ENCODE assay signal across 26 mouse cellular contexts in the genomic region with DNA sequence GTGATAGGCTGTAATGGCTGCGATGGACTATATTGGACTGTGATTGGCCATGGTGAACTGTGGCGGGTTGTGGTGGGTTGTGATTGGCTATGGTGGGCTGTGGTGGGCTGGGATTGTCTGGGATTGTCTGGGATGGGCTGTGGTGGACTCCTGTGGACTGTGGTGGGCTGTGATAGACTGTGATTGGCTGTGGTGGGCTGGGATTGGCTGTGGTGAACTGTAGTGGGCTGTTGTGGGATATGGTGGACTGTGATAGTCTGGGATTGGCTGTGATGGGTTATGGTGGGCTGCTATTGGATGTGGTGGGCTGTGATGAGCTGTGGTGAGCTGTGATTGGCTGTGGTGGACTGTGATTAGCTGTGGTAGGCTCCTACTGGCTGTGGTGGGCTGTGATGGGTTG.
A peak's percentile ranks its signal among the peaks of the same experiment; 100 is the strongest.
DNase-seq lines count a peak whose midpoint lies in the region; ATAC-seq and TF ChIP-seq lines count a peak whose summit lies in the region.
"Had no signal": no experiment of that assay in that cellular context is flagged by ENCODE, and none has a peak within 500 bp of the region (broad histone marks: within the 10 kb centered on the region; RNA-seq: fewer than 3 reads in every experiment).

No protein-coding gene starts in this region.

- in situ Hi-C loops in ES-E14 (cut with MboI; ENCODE audit: low sequenced_read_pairs in 2 of 2, unreplicated experiment in 2 of 2): no loop called here

- H3K27me3 ChIP-seq in lung, embryonic 14.5 days (ENCODE audit: insufficient read depth, low read length): no peaks in the 10 kb centered on the region
- H3K27me3 ChIP-seq in lung, postnatal 0 days (replicated peaks; ENCODE audit: insufficient read depth, low read length): no peaks in the 10 kb centered on the region
- H3K27me3 ChIP-seq in forebrain, embryonic 14.5 days (replicated peaks; ENCODE audit: control insufficient read depth, insufficient read depth, low read length): no peaks in the 10 kb centered on the region
- no peaks in the 10 kb centered on the region for H3K27me3 ChIP-seq in hindbrain, embryonic 16.5 days (replicated peaks; ENCODE audit: control insufficient read depth, insufficient read depth, low read length)
- H3K27me3 ChIP-seq: CH12.LX; neural tube, embryonic 12.5 days had no signal

- no peak overlapping the region for H3K9ac ChIP-seq in lung, embryonic 14.5 days
- H3K9ac ChIP-seq in lung, postnatal 0 days (replicated peaks; ENCODE audit: low read depth): no peak overlapping the region
- H3K9ac ChIP-seq in ES-E14 (ENCODE audit: insufficient read depth, low read depth, low read length, poor library complexity, severe bottlenecking): no peak overlapping the region
- H3K9ac ChIP-seq in forebrain, embryonic 14.5 days (ENCODE audit: low read length): no peak overlapping the region
- H3K9ac ChIP-seq in hindbrain, embryonic 16.5 days (ENCODE audit: low read depth, low read length): no peak overlapping the region
- H3K9ac ChIP-seq: heart, embryonic 12.5 days; liver, embryonic 15.5 days; midbrain, embryonic 12.5 days; neural tube, embryonic 12.5 days had no signal

- H3K36me3 ChIP-seq in lung, embryonic 14.5 days (ENCODE audit: insufficient read depth): no peaks in the 10 kb centered on the region
- H3K36me3 ChIP-seq in lung, postnatal 0 days (ENCODE audit: insufficient read depth, low read length): no peaks in the 10 kb centered on the region
- H3K36me3 ChIP-seq in ES-E14 (ENCODE audit: control insufficient read depth, insufficient read depth, low read length, poor library complexity, severe bottlenecking): no peaks in the 10 kb centered on the region
- H3K36me3 ChIP-seq in forebrain, embryonic 14.5 days (ENCODE audit: control insufficient read depth, insufficient read depth, low read length): no peaks in the 10 kb centered on the region
- H3K36me3 ChIP-seq in hindbrain, embryonic 16.5 days (ENCODE audit: control insufficient read depth, insufficient read depth, low read length): no peaks in the 10 kb centered on the region
- H3K36me3 ChIP-seq: heart, embryonic 12.5 days; liver, embryonic 15.5 days; midbrain, embryonic 12.5 days; neural tube, embryonic 12.5 days had no signal

- 0 out of 2 replicates have a peak, but pooled peaks have one; percentile 10 for ATAC-seq in lung, embryonic 14.5 days (ENCODE audit: insufficient read depth)
- no peak for ATAC-seq in lung, postnatal 0 days
- peak; percentile 39; the same call in 1 of the 2 replicates for ATAC-seq in common myeloid progenitor, adult 5-6 weeks (replicated peaks; ENCODE audit: low read depth, poor library complexity, severe bottlenecking)
- ATAC-seq in forebrain, embryonic 14.5 days: no peak
- ATAC-seq in hindbrain, embryonic 16.5 days: no peak

- no peak for TF ChIP-seq CTCF in lung, embryonic 14.5 days (IDR thresholded peaks at IDR 0.05; ENCODE audit: low read depth)
- TF ChIP-seq CTCF in lung, postnatal 0 days (IDR thresholded peaks at IDR 0.05): no peak
- no peak for TF ChIP-seq CTCF in layer of hippocampus, adult 2 months (conservative IDR thresholded peaks at IDR 0.05)

- H3K4me1 ChIP-seq in lung, embryonic 14.5 days (ENCODE audit: insufficient read depth): peaks cover 22% of the 10 kb centered on the region
- peaks cover 3% of the 10 kb centered on the region; the same call in 1 of the 2 replicates for H3K4me1 ChIP-seq in lung, postnatal 0 days (ENCODE audit: insufficient read depth, low read depth, low read length)
- H3K4me1 ChIP-seq in ES-E14 (ENCODE audit: control insufficient read depth in 2 of 2, insufficient read depth in 2 of 2, low read length in 2 of 2, poor library complexity in 1 of 2): peaks cover 0 to 4% of the 10 kb centered on the region in 2 experiments; a peak in 2 of 4 replicates
- peaks cover 25% of the 10 kb centered on the region for H3K4me1 ChIP-seq in forebrain, embryonic 14.5 days (ENCODE audit: control insufficient read depth, insufficient read depth, low read length)
- peaks cover 22% of the 10 kb centered on the region for H3K4me1 ChIP-seq in hindbrain, embryonic 16.5 days (ENCODE audit: control insufficient read depth, insufficient read depth, low read depth, low read length)
- H3K4me1 ChIP-seq: liver, embryonic 15.5 days had no signal

- H3K27ac ChIP-seq in lung, embryonic 14.5 days (ENCODE audit: low read depth): peak overlapping the region; percentile 50; the same call in 1 of the 2 replicates
- no peak overlapping the region for H3K27ac ChIP-seq in lung, postnatal 0 days (ENCODE audit: low read length)
- no peak overlapping the region for H3K27ac ChIP-seq in ES-E14 (ENCODE audit: insufficient read depth, low read depth, low read length, poor library complexity, severe bottlenecking)
- 0 out of 2 replicates have a peak overlapping the region, but pooled peaks have one; percentile 11 for H3K27ac ChIP-seq in forebrain, embryonic 14.5 days (ENCODE audit: low read depth, low read length)
- no peak overlapping the region for H3K27ac ChIP-seq in layer of hippocampus, adult 2 months
- H3K27ac ChIP-seq in hindbrain, embryonic 16.5 days (ENCODE audit: low read depth, low read length): no peak overlapping the region
- H3K27ac ChIP-seq: liver, embryonic 15.5 days; midbrain, embryonic 12.5 days; neural tube, embryonic 12.5 days had no signal

- TF ChIP-seq EP300 in lung, postnatal 0 days (IDR thresholded peaks at IDR 0.05): no peak

- no peak overlapping the region for H3K4me3 ChIP-seq in lung, embryonic 14.5 days (ENCODE audit: low read depth, low read length)
- H3K4me3 ChIP-seq in lung, postnatal 0 days (ENCODE audit: low read depth, low read length): no peak overlapping the region
- no peak overlapping the region for H3K4me3 ChIP-seq in ES-E14 (ENCODE audit: insufficient read depth in 1 of 2, low read depth in 1 of 2, low read length in 2 of 2, poor library complexity in 1 of 2, severe bottlenecking in 1 of 2)
- no peak overlapping the region for H3K4me3 ChIP-seq in forebrain, embryonic 14.5 days (ENCODE audit: low read depth, low read length)
- no peak overlapping the region for H3K4me3 ChIP-seq in layer of hippocampus, adult 2 months
- H3K4me3 ChIP-seq in hindbrain, embryonic 16.5 days (ENCODE audit: low read length): no peak overlapping the region
- H3K4me3 ChIP-seq: heart, embryonic 12.5 days; liver, embryonic 15.5 days; midbrain, embryonic 12.5 days; neural tube, embryonic 12.5 days had no signal

- no peak overlapping the region for H3K4me2 ChIP-seq in lung, embryonic 14.5 days
- H3K4me2 ChIP-seq in lung, postnatal 0 days (replicated peaks; ENCODE audit: low read depth, low read length): no peak overlapping the region
- H3K4me2 ChIP-seq in forebrain, embryonic 14.5 days (ENCODE audit: low read length): no peak overlapping the region
- no peak overlapping the region for H3K4me2 ChIP-seq in hindbrain, embryonic 16.5 days (ENCODE audit: low read length)
- H3K4me2 ChIP-seq: heart, embryonic 12.5 days; liver, embryonic 15.5 days; midbrain, embryonic 12.5 days; neural tube, embryonic 12.5 days had no signal

- no peak for DNase-seq in lung, embryonic 14.5 days
- no peak for DNase-seq in lung, postnatal 0 days (ENCODE audit: low spot score)
- no peak for DNase-seq in ES-E14 (ENCODE audit: low read depth, low spot score)
- no peak for DNase-seq in forebrain, embryonic 14.5 days (ENCODE audit: low spot score)
- DNase-seq in layer of hippocampus, adult 2 months (ENCODE audit: low spot score in 2 of 2): no peak
- DNase-seq: B cell, adult 2 months; cerebellum, adult 11 months; cerebellum, adult 9-11 months; gastrocnemius, postnatal 25 days; heart, adult 18-20 months; heart, postnatal 10 days; kidney, adult 18-20 months; left cerebral cortex, postnatal 4 days; liver; lung, postnatal 10 days; retina, postnatal 1 day; right cerebral cortex, postnatal 25 days; spleen, adult 18-20 months; thymus, postnatal 25 days had no signal

- no peaks in the 10 kb centered on the region for H3K9me3 ChIP-seq in lung, embryonic 14.5 days (ENCODE audit: low read depth, low read length)
- no peaks in the 10 kb centered on the region for H3K9me3 ChIP-seq in lung, postnatal 0 days (ENCODE audit: low read length)
- no peaks in the 10 kb centered on the region for H3K9me3 ChIP-seq in ES-E14 (ENCODE audit: control insufficient read depth, insufficient read depth, low read depth, low read length)
- no peaks in the 10 kb centered on the region for H3K9me3 ChIP-seq in forebrain, embryonic 14.5 days (replicated peaks; ENCODE audit: control insufficient read depth, low read length)
- H3K9me3 ChIP-seq in hindbrain, embryonic 16.5 days (ENCODE audit: control insufficient read depth, low read length): no peaks in the 10 kb centered on the region
- H3K9me3 ChIP-seq: liver, embryonic 15.5 days; midbrain, embryonic 12.5 days; neural tube, embryonic 12.5 days had no signal

- WGBS in lung, embryonic 14.5 days: 85% methylated on average over 2 of the region's 2 CpGs
- 97% methylated on average over 2 of the region's 2 CpGs for WGBS in lung, postnatal 0 days
- WGBS in forebrain, embryonic 14.5 days: 89% methylated on average over 2 of the region's 2 CpGs
- 96% methylated on average over 2 of the region's 2 CpGs for WGBS in hindbrain, embryonic 16.5 days

TF ChIP-seq in ES-E14, 5 proteins besides CTCF, POLR2A, EP300 and RAD21:
- TF ChIP-seq MAFK (IDR thresholded peaks at IDR 0.05; ENCODE audit: insufficient read depth, low read depth, low read length) (no peak), CHD2 (IDR thresholded peaks at IDR 0.05; ENCODE audit: low read depth, low read length) (peak; percentile 53; the same call in 1 of the 2 replicates)

Comparison
In these comparisons a context has a peak if more than half of its experiments do, and no peak if none do; other contexts are left out.
1. ATAC-seq: peak in lung, embryonic 14.5 days (single experiment) and common myeloid progenitor, adult 5-6 weeks (single experiment); none in lung, postnatal 0 days (single experiment), forebrain, embryonic 14.5 days (single experiment) and hindbrain, embryonic 16.5 days (single experiment).
2. H3K27ac ChIP-seq: peak in lung, embryonic 14.5 days (single experiment) and forebrain, embryonic 14.5 days (single experiment); none in lung, postnatal 0 days (single experiment), ES-E14 (single experiment), layer of hippocampus, adult 2 months (single experiment) and hindbrain, embryonic 16.5 days (single experiment).